Mouse (Mus musculus) small intestine, adult 2 months (tissue): Measurements from ENCODE around the gene Asb9. TPM values are rescaled to one million over a fixed set of nuclear protein-coding genes. Genes with fewer than 3 reads are reported as not detected.

Experiments used
- H3K27ac ChIP-seq: fragments of 200-500 bp; 2 replicates; pipeline ENCODE4 v1.5.1; 2012; ENCODE audit warnings: low read depth, low read length, control low read depth, inconsistent platforms; ENCODE audit not compliant: insufficient read depth
- H3K27me3 ChIP-seq: fragments of 200-500 bp; 2 replicates; pipeline ENCODE4 v1.6.1; 2012; ENCODE audit warnings: mild to moderate bottlenecking, moderate library complexity, low read length, inconsistent platforms; ENCODE audit not compliant: control insufficient read depth, insufficient read depth
- H3K36me3 ChIP-seq: fragments of 200-500 bp; 2 replicates; pipeline ENCODE4 v1.6.1; 2012; ENCODE audit warnings: mild to moderate bottlenecking, low read length, control low read depth, inconsistent platforms; ENCODE audit not compliant: control insufficient read depth, insufficient read depth
- H3K4me1 ChIP-seq: fragments of 200-500 bp; 2 replicates; pipeline ENCODE4 v1.6.1; 2012; ENCODE audit warnings: low read length, inconsistent platforms, mixed read lengths; ENCODE audit not compliant: control insufficient read depth, insufficient read depth, insufficient read length
- H3K4me3 ChIP-seq: fragments of 200-500 bp; 2 replicates; pipeline ENCODE4 v1.5.1; 2012; ENCODE audit warnings: low read depth, mild to moderate bottlenecking, control low read depth, inconsistent platforms, low read length, moderate library complexity
- CTCF ChIP-seq: fragments of 200-500 bp; IDR thresholded peaks from 2 replicates; pipeline ENCODE4 v1.5.1; 2012; ENCODE audit warnings: low read depth, mild to moderate bottlenecking, control low read depth, inconsistent platforms, low read length, moderate library complexity, mixed read lengths; ENCODE audit not compliant: insufficient replicate concordance, insufficient read length; ENCODE audit errors: extremely low read depth
- POLR2A ChIP-seq: fragments of 200-500 bp; IDR thresholded peaks from 2 replicates; pipeline ENCODE4 v1.6.1; 2012; ENCODE audit warnings: low read depth, mild to moderate bottlenecking, control low read depth, inconsistent platforms, low read length, moderate library complexity
- WGBS: fragments of 180-500 bp; shearing (Covaris S2); methylation state at CpG from one replicate; pipeline ENCODE4 v1.1.7; 2018; 5-methylcytosine and 5-hydroxymethylcytosine counted together
- polyA plus RNA-seq: library from polyadenylated mRNA; depleted of rRNA; stranded (reverse); fragments of >200 nt; gene quantifications from 2 replicates; pipeline ENCODE4 v1.2.3, GENCODE M21; 2012; rRNA removed

Gene Asb9
- polyA plus RNA-seq, 1 experiment = not detected

DNA sequence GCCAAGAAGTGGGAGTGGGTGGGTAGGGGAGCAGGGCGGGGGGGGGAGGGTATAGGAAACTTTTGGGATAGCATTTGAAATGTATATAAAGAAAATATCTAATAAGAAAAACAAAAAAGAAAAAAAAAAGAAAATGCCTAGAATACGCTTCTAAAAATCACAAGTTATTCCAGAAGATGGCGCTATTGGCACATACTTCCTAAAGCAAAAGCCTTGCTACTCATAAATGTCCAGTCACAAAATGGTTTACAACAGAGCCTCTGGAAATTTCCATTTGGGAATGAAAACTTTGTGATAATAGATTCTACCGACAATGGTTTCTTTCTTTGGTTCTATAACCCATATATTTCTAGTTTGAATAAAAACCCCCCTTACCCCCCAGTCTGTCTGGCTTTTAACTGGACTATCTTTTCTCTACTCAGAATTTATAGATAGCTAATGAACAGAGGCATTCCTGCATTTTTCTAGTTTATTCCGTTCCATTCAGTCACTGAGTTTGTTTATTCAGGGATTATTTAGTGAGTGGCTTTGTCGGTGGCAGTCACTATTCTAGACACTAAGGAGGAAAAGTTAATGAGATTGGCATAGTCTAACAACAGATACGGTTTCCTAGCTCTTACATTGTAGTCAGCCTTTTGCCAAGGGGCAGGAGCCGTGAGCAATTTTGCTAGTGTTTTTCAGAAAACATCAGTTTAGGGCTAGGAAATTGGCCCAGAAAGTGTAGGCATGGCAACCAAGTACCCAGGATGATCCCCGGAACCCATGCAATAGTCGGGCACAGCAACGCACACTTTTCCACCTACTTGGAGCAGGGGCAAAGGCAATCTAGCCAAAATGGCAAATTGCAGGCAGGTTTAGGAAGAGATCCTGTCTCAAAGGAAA lies 35.5 kb downstream of the Asb9 start:
- 38% methylated on average over 11 of the region's 11 CpGs for WGBS
- TF ChIP-seq POLR2A (no peak), CTCF (no peak)
- Histone ChIP-seq H3K27ac (no peak overlapping the region), H3K36me3 (no peaks in the 10 kb centered on the region), H3K27me3 (no peaks in the 10 kb centered on the region), H3K4me3 (no peak overlapping the region), H3K4me1 (no peaks in the 10 kb centered on the region)

DNA sequence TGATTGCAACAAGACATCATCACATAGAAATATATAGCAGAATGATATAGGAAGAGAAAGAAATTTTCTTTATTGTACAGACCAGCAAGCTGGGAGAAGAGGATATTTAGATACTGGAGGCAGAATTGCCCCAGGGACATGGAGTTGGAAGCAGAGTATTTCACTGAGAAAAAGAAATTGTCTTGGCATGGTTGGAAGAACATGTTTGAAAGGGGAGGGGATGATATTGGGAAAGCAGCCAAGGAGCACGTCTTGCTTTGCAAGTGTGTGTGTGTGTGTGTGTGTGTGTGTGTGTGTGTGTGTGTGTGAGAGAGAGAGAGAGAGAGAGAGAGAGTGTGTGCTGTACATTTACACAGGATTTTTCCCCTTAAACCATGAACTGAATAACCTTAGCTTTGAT lies 64.1 kb downstream of the Asb9 start:
- Histone ChIP-seq H3K27me3 (no peaks in the 10 kb centered on the region), H3K27ac (no peak overlapping the region), H3K36me3 (no peaks in the 10 kb centered on the region), H3K4me3 (no peak overlapping the region), H3K4me1 (no peaks in the 10 kb centered on the region)
- WGBS = 30% methylated on average over 1 of the region's 1 CpGs
- TF ChIP-seq CTCF = no peak
- TF ChIP-seq POLR2A = no peak

DNA sequence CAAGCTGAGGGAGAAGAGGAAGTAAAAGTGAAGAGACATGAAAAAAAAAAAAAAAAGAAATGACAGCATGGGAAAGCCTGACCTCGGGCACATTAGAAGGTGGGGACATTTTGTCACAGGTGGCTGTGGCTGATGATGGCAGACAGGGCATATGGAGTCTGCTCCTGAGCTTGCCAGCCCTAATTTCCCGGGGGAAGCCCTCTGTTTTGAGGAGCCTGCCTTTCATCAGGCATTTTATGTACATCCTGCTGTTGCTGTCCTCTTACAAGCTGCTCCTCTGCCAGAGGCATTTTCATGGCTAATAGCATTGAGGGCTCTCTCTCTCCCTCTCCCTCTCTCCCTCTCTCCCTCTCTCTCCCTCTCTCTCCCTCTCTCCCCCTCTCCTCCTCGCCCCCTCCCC lies 70.8 kb downstream of the Asb9 start:
- no peak overlapping the region for H3K27ac ChIP-seq
- H3K36me3 ChIP-seq = no peaks in the 10 kb centered on the region
- no peaks in the 10 kb centered on the region for H3K4me1 ChIP-seq
- 43% methylated on average over 3 of the region's 3 CpGs for WGBS
- no peaks in the 10 kb centered on the region for H3K27me3 ChIP-seq
- TF ChIP-seq POLR2A (no peak), CTCF (no peak)
- no peak overlapping the region for H3K4me3 ChIP-seq

Other genes with a start within 250 kb of the Asb9 start
- 0.10 and 0.30 TPM in 2 replicates for gene Bmx, start 248.1 kb upstream of the Asb9 start, polyA plus RNA-seq
- gene Pir, start 237.0 kb upstream of the Asb9 start, polyA plus RNA-seq = 0.53 and 0.99 TPM in 2 replicates
- 0.36 and 0.46 TPM in 2 replicates for gene Vegfd, start 132.9 kb upstream of the Asb9 start, polyA plus RNA-seq
- 3.2 and 3.4 TPM in 2 replicates for gene Piga, start 86.5 kb upstream of the Asb9 start, polyA plus RNA-seq
- gene Asb11, start 69.3 kb upstream of the Asb9 start, polyA plus RNA-seq = 0.14 and 2.1 TPM in 2 replicates